In the genomic region with DNA sequence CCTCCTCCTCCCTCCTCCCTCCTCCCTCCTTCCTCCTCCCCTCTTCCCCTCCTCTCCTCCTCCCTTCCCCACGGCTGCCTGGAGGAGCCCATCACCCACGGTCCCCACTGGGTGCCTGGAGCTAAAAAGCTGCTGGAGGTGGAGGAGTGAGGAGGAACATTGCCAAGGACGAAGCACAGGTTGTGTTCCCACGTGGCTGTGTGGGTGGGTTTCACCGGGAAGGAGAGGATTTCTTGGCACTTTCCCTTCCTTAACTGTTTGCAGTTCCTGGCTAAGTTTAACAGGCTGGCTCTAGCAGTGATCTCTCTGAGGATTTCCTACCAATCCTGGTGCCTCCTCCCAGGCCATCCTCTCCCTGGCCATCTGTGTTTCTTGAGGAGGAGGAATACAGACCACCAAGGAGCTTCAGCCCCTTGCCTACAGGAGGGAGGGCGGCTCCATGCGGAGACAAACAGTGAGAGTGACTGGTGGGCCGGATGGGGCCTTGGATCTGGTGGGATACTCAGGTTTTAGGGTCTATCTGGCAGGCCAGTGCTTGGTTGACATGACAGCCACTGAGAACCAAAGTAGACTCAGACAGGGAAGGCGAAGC, we compare ENCODE assay signal across 11 mouse cellular contexts. TPM values are rescaled to one million over a fixed set of nuclear protein-coding genes. Genes with fewer than 3 reads are reported as not detected.
DNase-seq lines count a peak whose midpoint lies in the region; ATAC-seq and TF ChIP-seq lines count a peak whose summit lies in the region.
"Had no signal": no experiment of that assay in that cellular context is flagged by ENCODE, and none has a peak within 500 bp of the region (broad histone marks: within the 10 kb centered on the region; RNA-seq: fewer than 3 reads in every experiment).

No protein-coding gene starts in this region.

- 0 out of 2 replicates have a peak overlapping the region, but pooled peaks have one; percentile 16 for H3K27ac ChIP-seq in gastrocnemius, adult 2 months
- H3K27ac ChIP-seq in olfactory bulb, adult 2 months (ENCODE audit: insufficient read depth, low read depth, low read length), result peak overlapping the region; percentile 57
- H3K27ac ChIP-seq in liver, embryonic 11.5 days (ENCODE audit: low read depth, low read length), result no peak overlapping the region
- no peak overlapping the region for H3K27ac ChIP-seq in midbrain, embryonic 16.5 days (ENCODE audit: low read length)
- H3K27ac ChIP-seq: kidney, embryonic 15.5 days; liver, embryonic 12.5 days had no signal

- WGBS in olfactory bulb, adult 2 months, result 46% methylated on average over 8 of the region's 9 CpGs
- WGBS in liver, embryonic 11.5 days, result 74% methylated on average over 8 of the region's 9 CpGs
- 58% methylated on average over 8 of the region's 9 CpGs for WGBS in midbrain, embryonic 16.5 days

- no peak overlapping the region for H3K4me2 ChIP-seq in liver, embryonic 11.5 days
- no peak overlapping the region for H3K4me2 ChIP-seq in midbrain, embryonic 16.5 days (ENCODE audit: low read length)
- H3K4me2 ChIP-seq: kidney, embryonic 15.5 days; liver, embryonic 12.5 days had no signal

- intact Hi-C loops in gastrocnemius, adult 2 months (cut with DNase I), result no loop called here

- H3K27me3 ChIP-seq in liver, embryonic 11.5 days (replicated peaks; ENCODE audit: control insufficient read depth, insufficient read depth, low read length), result no peaks in the 10 kb centered on the region
- H3K27me3 ChIP-seq in midbrain, embryonic 16.5 days (ENCODE audit: control insufficient read depth, insufficient read depth, low read depth, low read length), result no peaks in the 10 kb centered on the region
- H3K27me3 ChIP-seq: liver, embryonic 12.5 days had no signal

- DNase-seq in gastrocnemius, adult 2 months, result no peak
- no peak for DNase-seq in gastrocnemius, adult 18-20 months (ENCODE audit: low spot score)
- DNase-seq in cerebellum, postnatal 25 days, result peak; percentile 39 to 42
- peak; percentile 73 to 83 for DNase-seq in layer of hippocampus, adult 18-20 months (ENCODE audit: low spot score in 2 of 2)
- no peak for DNase-seq in liver, embryonic 11.5 days (ENCODE audit: low spot score)
- DNase-seq in heart, adult 18-20 months, result no peak
- DNase-seq: heart, postnatal 36 days had no signal

- no peak for TF ChIP-seq CTCF in gastrocnemius, adult 2 months (IDR thresholded peaks at IDR 0.05)
- TF ChIP-seq CTCF in olfactory bulb, adult 2 months (IDR thresholded peaks at IDR 0.05; ENCODE audit: insufficient read depth, low read depth, low read length), result no peak

- no peak overlapping the region for H3K4me3 ChIP-seq in gastrocnemius, adult 2 months
- no peak overlapping the region for H3K4me3 ChIP-seq in olfactory bulb, adult 2 months (ENCODE audit: insufficient read depth, low read depth, low read length)
- no peak overlapping the region for H3K4me3 ChIP-seq in liver, embryonic 11.5 days (ENCODE audit: low read depth, low read length)
- no peak overlapping the region for H3K4me3 ChIP-seq in midbrain, embryonic 16.5 days (ENCODE audit: low read depth, low read length)
- H3K4me3 ChIP-seq: kidney, embryonic 15.5 days; liver, embryonic 12.5 days had no signal

- H3K9ac ChIP-seq in liver, embryonic 11.5 days (ENCODE audit: low read depth, low read length), result no peak overlapping the region
- no peak overlapping the region for H3K9ac ChIP-seq in midbrain, embryonic 16.5 days (ENCODE audit: low read depth, low read length)
- H3K9ac ChIP-seq: kidney, embryonic 15.5 days; liver, embryonic 12.5 days had no signal

- H3K4me1 ChIP-seq in olfactory bulb, adult 2 months (ENCODE audit: control insufficient read depth, insufficient read depth, low read length), result peaks cover 79% of the 10 kb centered on the region
- peaks cover 13% of the 10 kb centered on the region for H3K4me1 ChIP-seq in liver, embryonic 11.5 days (replicated peaks; ENCODE audit: control insufficient read depth, insufficient read depth, low read length)
- peaks cover 53% of the 10 kb centered on the region for H3K4me1 ChIP-seq in midbrain, embryonic 16.5 days (ENCODE audit: control insufficient read depth, insufficient read depth, low read length)

- no peak for ATAC-seq in liver, embryonic 11.5 days (replicated peaks; ENCODE audit: low FRiP score)
- no peak for ATAC-seq in midbrain, embryonic 16.5 days
- ATAC-seq: liver, embryonic 12.5 days had no signal

- TF ChIP-seq POLR2A in olfactory bulb, adult 2 months (IDR thresholded peaks at IDR 0.05; ENCODE audit: insufficient read depth, low read depth, low read length), result no peak

- no peaks in the 10 kb centered on the region for H3K9me3 ChIP-seq in liver, embryonic 11.5 days (ENCODE audit: control insufficient read depth, low read length)
- no peaks in the 10 kb centered on the region for H3K9me3 ChIP-seq in midbrain, embryonic 16.5 days (replicated peaks; ENCODE audit: control insufficient read depth, low read length, poor library complexity, severe bottlenecking)
- H3K9me3 ChIP-seq: kidney, embryonic 15.5 days; liver, embryonic 12.5 days had no signal

- no peaks in the 10 kb centered on the region for H3K36me3 ChIP-seq in liver, embryonic 11.5 days (ENCODE audit: control insufficient read depth, insufficient read depth, low read length)
- H3K36me3 ChIP-seq in midbrain, embryonic 16.5 days (ENCODE audit: control insufficient read depth, insufficient read depth, low read length), result no peaks in the 10 kb centered on the region
- H3K36me3 ChIP-seq: kidney, embryonic 15.5 days had no signal

RNA-seq across cellular contexts. Expression of gene Ttc7, which starts 45.6 kb away (rescaled TPM):
- 10 to 100 TPM in 1 of 2 experiments, 1 to 10 TPM in 1; 8.9 to 15.9 TPM for total RNA-seq in gastrocnemius, adult 2 months (2021)
- total RNA-seq in gastrocnemius, adult 18-20 months (2021), result 10 to 100 TPM in 1 of 2 experiments, 1 to 10 TPM in 1; 8.6 to 10.6 TPM
- total RNA-seq in layer of hippocampus, adult 18-20 months (2021), result 1 to 10 TPM; 7.5 to 8.0 TPM
- polyA plus RNA-seq in olfactory bulb, adult 2 months (2012; ENCODE audit: insufficient read depth, insufficient read length, low replicate concordance, missing spikeins), result not detected in 2 replicates
- 14.1 and 14.3 TPM in 2 replicates for polyA plus RNA-seq in liver, embryonic 11.5 days (2014; fragmentation: Nextera tagmentation; extraction: Ambion mirVana)
- 10 to 100 TPM; 26.2 to 32.1 TPM for total RNA-seq in heart, adult 18-20 months (2021)
- polyA plus RNA-seq in midbrain, embryonic 16.5 days (2015; fragmentation: Nextera tagmentation; extraction: Ambion mirVana), result 4.2 and 6.4 TPM in 2 replicates

Comparison
In these comparisons a context has a peak if more than half of its experiments do, and no peak if none do; other contexts are left out.
1. DNase-seq: peak in cerebellum, postnatal 25 days (2 of 2) and layer of hippocampus, adult 18-20 months (2 of 2); none in gastrocnemius, adult 2 months (single experiment), gastrocnemius, adult 18-20 months (single experiment), liver, embryonic 11.5 days (single experiment) and heart, adult 18-20 months (0 of 2).
2. H3K27ac ChIP-seq: peak in gastrocnemius, adult 2 months (single experiment) and olfactory bulb, adult 2 months (single experiment); none in liver, embryonic 11.5 days (single experiment) and midbrain, embryonic 16.5 days (single experiment).